Mouse (Mus musculus) stomach, postnatal 0 days (tissue): ENCODE measurements at regions not wholly inside any gene's neighbourhood (a gene's known extent, or its start where the extent isn't known, plus 50 kb on each side); places are given as distances from the start of the nearest gene placed in this dataset.
"Not testable (repeated sequence)": the region's sequence is repeated elsewhere in the genome, so short reads cannot be mapped to it uniquely, and the experiment has no call there.

Experiments used
- ATAC-seq: fragments of 200-750 bp; cut with Nextera tagmentation; 2 replicates; pipeline ENCODE4 v1.8.0; 2017; ENCODE audit not compliant: low FRiP score, low TSS enrichment
- DNase-seq: peaks from one replicate; pipeline ENCODE4 v3.0.0-alpha.2; 2016; ENCODE audit warnings: low spot score
- H3K27ac ChIP-seq: fragments of 300-500 bp; sonication (generic); replicated peaks from 2 replicates; pipeline ENCODE4 v1.5.1; 2014; ENCODE audit warnings: mild to moderate bottlenecking, control low read depth
- H3K27me3 ChIP-seq: fragments of 300-500 bp; sonication (generic); 2 replicates; pipeline ENCODE4 v1.6.1; 2014; ENCODE audit warnings: low read length; ENCODE audit not compliant: control insufficient read depth, insufficient read depth
- H3K36me3 ChIP-seq: fragments of 300-500 bp; sonication (generic); 2 replicates; pipeline ENCODE4 v1.6.1; 2014; ENCODE audit warnings: low read length, mixed read lengths; ENCODE audit not compliant: control insufficient read depth, insufficient read depth
- H3K4me1 ChIP-seq: fragments of 300-500 bp; sonication (generic); replicated peaks from 2 replicates; pipeline ENCODE4 v1.6.1; 2014; ENCODE audit warnings: antibody characterized with exemption; ENCODE audit not compliant: control insufficient read depth, insufficient read depth
- H3K4me2 ChIP-seq: fragments of 300-500 bp; sonication (generic); replicated peaks from 2 replicates; pipeline ENCODE4 v1.6.1; 2014; ENCODE audit warnings: low read depth, mild to moderate bottlenecking, control low read depth, moderate library complexity
- H3K4me3 ChIP-seq: fragments of 300-500 bp; sonication (generic); 2 replicates; pipeline ENCODE4 v1.5.1; 2014; ENCODE audit warnings: low read depth, low read length, control low read depth
- H3K9ac ChIP-seq: fragments of 300-500 bp; sonication (generic); 2 replicates; pipeline ENCODE4 v1.6.1; 2014; ENCODE audit warnings: mild to moderate bottlenecking, low read length, control low read depth, mixed read lengths
- H3K9me3 ChIP-seq: fragments of 300-500 bp; sonication (generic); 2 replicates; pipeline ENCODE4 v1.6.1; 2016; ENCODE audit warnings: low read length; ENCODE audit not compliant: control insufficient read depth
- CTCF ChIP-seq: IDR thresholded peaks from 2 replicates; pipeline ENCODE4 v1.5.1; 2016; ENCODE audit warnings: antibody characterized with exemption, low read depth, mild to moderate bottlenecking, moderate library complexity
- EP300 ChIP-seq: optimal IDR thresholded peaks from 2 replicates; pipeline ENCODE3; 2016; ENCODE audit warnings: antibody characterized with exemption
- WGBS: fragments of 180-500 bp; shearing (Covaris S2); extraction: QIAGEN DNeasy Blood & Tissue Kit; methylation state at CpG from one replicate; pipeline ENCODE4 v1.1.7; 2014; 5-methylcytosine and 5-hydroxymethylcytosine counted together

GRCm38 (mm10) chr2:92809681-92810323 is 105.1 kb upstream of the Syt13 start:
- H3K4me3 ChIP-seq, result no peak overlapping the region
- ATAC-seq, result no peak
- WGBS, result 71% methylated on average over 4 of the region's 4 CpGs

GRCm38 (mm10) chr2:92810956-92811355 is 103.9 kb upstream of the Syt13 start:
- not testable (repeated sequence) for H3K27me3 ChIP-seq, H3K27ac ChIP-seq, H3K36me3 ChIP-seq, H3K9ac ChIP-seq, ATAC-seq, H3K4me1 ChIP-seq, H3K4me2 ChIP-seq, H3K4me3 ChIP-seq, H3K9me3 ChIP-seq
- TF ChIP-seq CTCF, result peak; percentile 79
- DNase-seq, result peak; percentile 31
- WGBS, result 11% methylated on average over 6 of the region's 6 CpGs

More at GRCm38 (mm10) chr2:92809681-92810323, 105.1 kb upstream of the Syt13 start:
- Histone ChIP-seq H3K27me3 (no peaks in the 10 kb centered on the region), H3K36me3 (no peaks in the 10 kb centered on the region), H3K9me3 (no peaks in the 10 kb centered on the region), H3K4me2 (no peak overlapping the region), H3K9ac (no peak overlapping the region), H3K4me1 (no peaks in the 10 kb centered on the region), H3K27ac (no peak overlapping the region)
- DNase-seq, result no peak
- TF ChIP-seq EP300 (no peak), CTCF (no peak)

- DNase-seq (no peak), ATAC-seq (no peak)
- Histone ChIP-seq H3K27me3 (no peaks in the 10 kb centered on the region), H3K4me1 (no peaks in the 10 kb centered on the region), H3K27ac (no peak overlapping the region), H3K4me3 (no peak overlapping the region), H3K9ac (no peak overlapping the region), H3K9me3 (no peaks in the 10 kb centered on the region), H3K36me3 (no peaks in the 10 kb centered on the region), H3K4me2 (no peak overlapping the region)
- TF ChIP-seq CTCF (no peak), EP300 (no peak)
- 29% methylated on average over 11 of the region's 11 CpGs for WGBS
Measured at GRCm38 (mm10) chr2:92813028-92813427, 101.9 kb upstream of the Syt13 start.

GRCm38 (mm10) chr2:92819586-92819985 is 95.3 kb upstream of the Syt13 start:
- Histone ChIP-seq H3K9ac (no peak overlapping the region), H3K4me1 (no peaks in the 10 kb centered on the region), H3K36me3 (no peaks in the 10 kb centered on the region), H3K4me2 (no peak overlapping the region), H3K4me3 (no peak overlapping the region), H3K27ac (no peak overlapping the region), H3K9me3 (no peaks in the 10 kb centered on the region), H3K27me3 (no peaks in the 10 kb centered on the region)
- no peak for DNase-seq
- TF ChIP-seq CTCF, result no peak
- no peak for TF ChIP-seq EP300
- no peak for ATAC-seq
- 61% methylated on average over 6 of the region's 6 CpGs for WGBS

GRCm38 (mm10) chr2:92824325-92824724 is 90.6 kb upstream of the Syt13 start:
- peak; percentile 27; the same call in 1 of the 2 replicates for TF ChIP-seq CTCF
- no peak for TF ChIP-seq EP300
- no peak overlapping the region for H3K4me2 ChIP-seq
- ATAC-seq, result no peak
- no peaks in the 10 kb centered on the region for H3K9me3 ChIP-seq
- no peaks in the 10 kb centered on the region for H3K36me3 ChIP-seq
- no peaks in the 10 kb centered on the region for H3K4me1 ChIP-seq
- no peak overlapping the region for H3K9ac ChIP-seq
- H3K4me3 ChIP-seq, result no peak overlapping the region
- 87% methylated on average over 1 of the region's 1 CpGs for WGBS
- H3K27ac ChIP-seq, result no peak overlapping the region; the same call in 1 of the 2 replicates
- no peaks in the 10 kb centered on the region for H3K27me3 ChIP-seq
- no peak for DNase-seq

- Histone ChIP-seq H3K27ac (peak overlapping the region; percentile 24; the same call in 1 of the 2 replicates), H3K4me3 (no peak overlapping the region), H3K9ac (no peak overlapping the region), H3K4me2 (no peak overlapping the region), H3K36me3 (no peaks in the 10 kb centered on the region), H3K9me3 (no peaks in the 10 kb centered on the region), H3K27me3 (no peaks in the 10 kb centered on the region), H3K4me1 (no peaks in the 10 kb centered on the region)
- TF ChIP-seq EP300, result no peak
- no peak for TF ChIP-seq CTCF
- WGBS, result 9% methylated on average over 6 of the region's 6 CpGs
- no peak for DNase-seq
- peak; percentile 46; the same call in 1 of the 2 replicates for ATAC-seq
Measured at GRCm38 (mm10) chr2:92825395-92825794, 89.5 kb upstream of the Syt13 start.
